Mouse (Mus musculus) liver, embryonic 14.5 days (tissue): ENCODE results near the gene Kif5c.

Experiments used
- CTCF ChIP-seq: IDR thresholded peaks from 2 replicates; pipeline ENCODE4 v1.5.1; 2016; ENCODE audit warnings: antibody characterized with exemption, low read depth, control low read depth
- EP300 ChIP-seq: IDR thresholded peaks from 2 replicates; pipeline ENCODE4 v1.6.1; 2016; ENCODE audit warnings: antibody characterized with exemption, low read depth

DNA sequence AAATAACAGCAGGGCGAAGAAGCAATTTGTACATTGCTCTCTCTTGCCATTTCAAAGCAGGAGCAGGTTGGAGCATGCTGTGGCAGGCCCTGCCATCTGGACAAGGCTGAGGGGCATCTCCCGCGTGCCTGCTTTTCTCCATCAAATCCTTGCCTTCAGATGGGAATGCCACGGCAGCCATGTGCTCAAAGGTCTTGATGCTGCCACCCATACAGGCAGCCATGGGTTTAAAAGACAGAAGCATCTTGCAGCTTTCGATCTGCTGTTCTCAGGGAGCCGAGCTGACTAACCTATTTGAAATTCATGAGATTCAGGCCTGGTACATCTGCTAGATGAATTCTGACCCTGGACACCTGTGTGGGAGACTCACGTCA lies 53.4 kb downstream of the Kif5c start:
- TF ChIP-seq CTCF = no peak
- no peak for TF ChIP-seq EP300
